Mouse (Mus musculus): ENCODE measurements around the gene Mrgprg. TPM values are rescaled to one million over a fixed set of nuclear protein-coding genes. Genes with fewer than 3 reads are reported as not detected.

Gene Mrgprg
- polyA plus RNA-seq, 1 experiment from 2014 or later, result not detected

DNA sequence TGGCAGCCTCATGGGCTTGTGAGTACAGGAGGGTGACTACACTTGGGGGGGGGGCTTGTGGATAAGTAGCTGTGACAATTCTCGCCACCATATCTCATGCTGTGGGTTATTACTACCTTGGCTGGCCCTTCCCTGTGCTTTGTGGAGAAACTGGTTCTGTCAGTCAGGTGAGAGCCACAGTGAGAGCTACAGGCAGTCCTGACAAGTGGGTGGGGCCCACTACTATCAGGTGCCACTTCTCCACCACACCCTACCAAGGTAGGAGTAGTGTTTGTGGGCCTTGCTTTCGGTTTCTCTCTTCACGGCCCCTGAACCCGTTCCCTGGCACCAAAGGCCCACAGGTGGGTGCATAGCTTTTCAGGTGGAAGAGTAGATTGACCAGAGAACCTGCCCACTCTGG lies 43.0 kb downstream of the Mrgprg start:
- no peak overlapping the region for H3K9ac ChIP-seq (replicated peaks)
- no peaks in the 10 kb centered on the region for H3K27me3 ChIP-seq
- no peak overlapping the region for H3K4me3 ChIP-seq
- no peak overlapping the region for H3K27ac ChIP-seq (replicated peaks)
- no peaks in the 10 kb centered on the region for H3K9me3 ChIP-seq
- ATAC-seq (ENCODE audit: low FRiP score, low read depth), result no peak
- 92% methylated on average over 4 of the region's 4 CpGs for WGBS
- H3K36me3 ChIP-seq, result no peaks in the 10 kb centered on the region
- H3K4me2 ChIP-seq (replicated peaks), result no peak overlapping the region
- H3K4me1 ChIP-seq, result peaks cover 3% of the 10 kb centered on the region; the same call in 1 of the 2 replicates

DNA sequence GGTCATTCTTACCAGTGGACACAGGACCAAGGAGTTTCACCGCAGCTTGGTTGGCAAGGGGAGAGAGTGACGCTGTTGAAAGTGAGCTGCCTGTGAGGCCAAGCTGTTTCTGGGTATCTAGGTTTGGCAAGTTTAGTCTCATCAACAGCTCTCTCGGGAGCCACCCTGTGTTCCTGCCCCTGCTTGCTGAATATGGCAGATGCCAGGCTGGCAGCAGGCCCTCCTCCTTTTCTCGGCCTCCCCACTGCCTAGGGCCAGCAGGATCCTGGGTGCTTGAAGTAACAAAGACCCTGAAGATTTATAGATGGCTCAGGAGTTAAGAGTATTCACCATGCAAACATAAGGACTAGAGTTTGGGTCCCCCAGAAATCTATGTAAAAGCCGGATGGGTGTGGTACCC lies 44.1 kb downstream of the Mrgprg start:
- Histone ChIP-seq H3K4me2 (replicated peaks) (no peak overlapping the region), H3K36me3 (no peaks in the 10 kb centered on the region), H3K27ac (replicated peaks) (no peak overlapping the region), H3K9me3 (no peaks in the 10 kb centered on the region), H3K9ac (replicated peaks) (no peak overlapping the region), H3K4me3 (no peak overlapping the region), H3K27me3 (no peaks in the 10 kb centered on the region), H3K4me1 (peaks cover 3% of the 10 kb centered on the region; the same call in 1 of the 2 replicates)
- no peak for ATAC-seq (ENCODE audit: low FRiP score, low read depth)
- WGBS, result 90% methylated on average over 5 of the region's 5 CpGs

DNA sequence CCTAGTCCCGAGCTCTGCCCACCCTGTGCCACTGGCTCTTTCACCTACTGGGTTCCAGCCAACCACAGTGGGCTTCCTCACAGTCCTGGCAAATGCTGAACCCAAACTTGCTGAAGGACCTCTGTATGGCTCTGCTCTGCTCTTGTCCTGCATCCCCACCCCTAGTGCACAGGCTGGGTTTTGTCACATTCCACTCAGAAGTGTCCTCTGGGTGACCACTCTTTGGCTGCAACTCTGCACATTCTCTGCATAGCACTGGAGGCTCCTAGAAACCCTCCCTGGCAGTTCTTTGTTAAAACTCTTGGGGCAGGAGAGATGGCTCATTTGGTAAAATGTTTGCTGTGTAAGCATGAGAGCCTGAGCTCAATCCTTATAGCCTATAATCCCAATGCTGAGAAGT lies 49.0 kb downstream of the Mrgprg start:
- H3K27me3 ChIP-seq, result no peaks in the 10 kb centered on the region
- H3K4me3 ChIP-seq, result no peak overlapping the region
- no peak for ATAC-seq (ENCODE audit: low FRiP score, low read depth)
- peaks cover 13% of the 10 kb centered on the region; the same call in 1 of the 2 replicates for H3K36me3 ChIP-seq
- H3K27ac ChIP-seq (replicated peaks), result no peak overlapping the region
- H3K9me3 ChIP-seq, result no peaks in the 10 kb centered on the region
- 70% methylated on average over 1 of the region's 1 CpGs for WGBS
- H3K9ac ChIP-seq (replicated peaks), result no peak overlapping the region
- no peak overlapping the region for H3K4me2 ChIP-seq (replicated peaks)
- H3K4me1 ChIP-seq, result peaks cover 3% of the 10 kb centered on the region; the same call in 1 of the 2 replicates

Small RNA genes within 50 kb of the gene (microRNA-seq; reads per million reads assigned to microRNA genes)
- not detected for gene Gm22064

Other genes starting within 250 kb of the Mrgprg start
- 345 and 355 TPM in 2 replicates for gene Nap1l4, start 217.9 kb downstream of the Mrgprg start, polyA plus RNA-seq (2016; fragmentation: Nextera tagmentation; extraction: Ambion mirVana)
- 67.5 and 72.1 TPM in 2 replicates for gene Cars, start 166.9 kb downstream of the Mrgprg start, polyA plus RNA-seq (2016; fragmentation: Nextera tagmentation; extraction: Ambion mirVana)
- gene Tnfrsf26, start 138.3 kb downstream of the Mrgprg start, polyA plus RNA-seq (2016; fragmentation: Nextera tagmentation; extraction: Ambion mirVana), result 0.23 and 0.24 TPM in 2 replicates
- gene Tnfrsf22, start 117.3 kb downstream of the Mrgprg start, polyA plus RNA-seq (2016; fragmentation: Nextera tagmentation; extraction: Ambion mirVana), result 5.9 and 7.6 TPM in 2 replicates
- 0.57 and 0.60 TPM in 2 replicates for gene Tnfrsf23, start 81.1 kb downstream of the Mrgprg start, polyA plus RNA-seq (2016; fragmentation: Nextera tagmentation; extraction: Ambion mirVana)
- 21.6 and 22.1 TPM in 2 replicates for gene Osbpl5, start 10.0 kb downstream of the Mrgprg start, polyA plus RNA-seq (2016; fragmentation: Nextera tagmentation; extraction: Ambion mirVana)
- 2.2 and 3.0 TPM in 2 replicates for gene Mrgpre, start 17.5 kb upstream of the Mrgprg start, polyA plus RNA-seq (2016; fragmentation: Nextera tagmentation; extraction: Ambion mirVana)
- gene Nadsyn1, start 55.9 kb upstream of the Mrgprg start, polyA plus RNA-seq (2016; fragmentation: Nextera tagmentation; extraction: Ambion mirVana), result 8.0 and 10.2 TPM in 2 replicates
- gene Dhcr7, start 56.2 kb upstream of the Mrgprg start, polyA plus RNA-seq (2016; fragmentation: Nextera tagmentation; extraction: Ambion mirVana), result 61.5 and 71.2 TPM in 2 replicates
- gene Gm498, start 99.8 kb upstream of the Mrgprg start, polyA plus RNA-seq (2016; fragmentation: Nextera tagmentation; extraction: Ambion mirVana), result not detected in 2 replicates
- 2.8 and 3.3 TPM in 2 replicates for gene Shank2, start 234.9 kb upstream of the Mrgprg start, polyA plus RNA-seq (2016; fragmentation: Nextera tagmentation; extraction: Ambion mirVana)

All from midbrain, embryonic 12.5 days (tissue).